Mouse (Mus musculus): Measurements from ENCODE around the gene Prickle1.

DNA sequence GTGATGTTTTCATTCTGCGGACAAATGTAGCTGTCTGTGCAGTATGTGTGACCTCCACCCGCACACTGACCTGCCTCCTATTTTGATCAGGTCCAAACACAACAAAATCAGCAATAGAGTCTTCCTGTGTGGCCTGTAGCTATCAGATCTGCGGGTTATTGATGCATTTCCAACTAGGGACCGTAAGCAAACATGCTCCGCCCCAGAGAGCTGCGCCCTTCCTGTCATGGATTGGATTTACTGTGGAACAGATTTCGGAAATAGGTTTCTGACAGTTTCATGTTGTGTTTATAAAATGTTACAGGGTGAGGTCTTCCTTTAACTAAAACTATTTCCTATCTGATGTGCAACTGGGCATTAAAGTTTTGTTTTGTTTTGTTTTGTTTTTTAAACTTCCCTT, 109.6 kb downstream of the Prickle1 start:
- TF ChIP-seq USF1 (IDR thresholded peaks at IDR 0.05; ENCODE audit: low read depth) (no peak), MYOG (IDR thresholded peaks at IDR 0.05; ENCODE audit: control insufficient read depth in 1 of 3, insufficient read depth in 1 of 3, insufficient read length in 2 of 3, low read depth in 2 of 3) (no peak), POLR2A (IDR thresholded peaks at IDR 0.05; ENCODE audit: insufficient read length, low read depth) (no peak), MYOD1 (IDR thresholded peaks at IDR 0.05; ENCODE audit: control insufficient read depth in 1 of 3, insufficient read length in 2 of 3, low read depth in 2 of 3) (no peak), MAX (IDR thresholded peaks at IDR 0.05; ENCODE audit: low read depth) (no peak), POLR2AphosphoS2 (IDR thresholded peaks at IDR 0.05; ENCODE audit: insufficient read length, low read depth) (no peak), TCF3 (IDR thresholded peaks at IDR 0.05; ENCODE audit: insufficient read length, low read depth) (no peak), TCF12 (IDR thresholded peaks at IDR 0.05; ENCODE audit: insufficient read depth, poor library complexity, severe bottlenecking) (no peak), E2F4 (IDR thresholded peaks at IDR 0.05; ENCODE audit: insufficient read depth) (no peak)
